Mouse (Mus musculus) adrenal gland (tissue): Measurements from ENCODE around the gene Alg12.
"Not testable (repeated sequence)": the region's sequence is repeated elsewhere in the genome, so short reads cannot be mapped to it uniquely, and the experiment has no call there.

Experiments used
- intact Hi-C: fragments of 180-260 bp; cut with DNase I; formaldehyde crosslinking; loops from one replicate; pipeline ENCODE4 v1.15.1; 2025

Alg12 gene

GRCm38 (mm10) chr15:88794729-88795128 is 24.4 kb downstream of the Alg12 start:
- intact Hi-C loops: not testable (repeated sequence)

- intact Hi-C loops: no loop called here
These were observed 26.8 kb downstream of the Alg12 start for GRCm38 (mm10) chr15:88792140-88792850.

GRCm38 (mm10) chr15:88774630-88775029 is 44.5 kb downstream of the Alg12 start:
- intact Hi-C loops: not testable (repeated sequence)

GRCm38 (mm10) chr15:88768537-88768936 is 50.6 kb downstream of the Alg12 start:
- intact Hi-C loops: no loop called here

- intact Hi-C loops: not testable (repeated sequence)
These were observed 53.0 kb downstream of the Alg12 start for GRCm38 (mm10) chr15:88766139-88766538.

- intact Hi-C loops: no loop called here
These were observed 57.6 kb downstream of the Alg12 start for GRCm38 (mm10) chr15:88761551-88761950.

GRCm38 (mm10) chr15:88758061-88758460 is 61.1 kb downstream of the Alg12 start:
- intact Hi-C loops: loop anchor here (1.0 kb wide), 1 partner anchor 55 kb away; no protein-coding TSS in a partner anchor

GRCm38 (mm10) chr15:88755761-88756160 is 63.4 kb downstream of the Alg12 start:
- intact Hi-C loops: no loop called here
